Mouse (Mus musculus): ENCODE measurements around the gene Rgs9. TPM values are rescaled to one million over a fixed set of nuclear protein-coding genes. Genes with fewer than 3 reads are reported as not detected.

The Rgs9 gene
- polyA plus RNA-seq, 1 experiment from 2014 or later = 4.7 TPM

DNA sequence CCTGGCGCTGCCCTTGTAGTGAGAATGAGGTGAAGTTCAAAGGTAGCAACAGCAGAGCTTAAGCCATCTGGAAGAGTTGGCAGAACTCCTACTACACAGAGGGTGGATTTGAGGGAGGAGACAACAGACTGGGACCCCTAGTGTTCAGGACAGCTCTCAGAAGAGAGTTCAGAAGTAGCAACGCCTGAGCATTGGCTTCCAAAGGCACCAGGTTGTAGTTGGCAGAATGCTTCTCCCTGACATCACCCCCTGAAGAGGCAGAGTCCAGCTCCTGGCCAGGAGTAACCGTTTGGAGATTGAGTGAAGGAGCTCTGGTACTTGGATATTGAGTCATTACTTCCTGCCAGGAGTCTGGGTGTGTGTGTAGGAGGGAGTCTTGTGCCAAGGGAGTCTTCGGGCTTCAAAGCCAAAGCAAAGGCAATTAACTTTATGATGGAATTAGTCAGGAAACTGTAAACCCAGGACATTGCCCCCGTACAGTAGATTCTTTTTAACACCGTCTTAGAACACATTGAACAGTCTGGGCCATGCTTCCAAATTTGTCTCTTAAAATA is 110.2 kb downstream of the Rgs9 start:
- Histone ChIP-seq H3K9ac (ENCODE audit: low read length) (no peak overlapping the region), H3K27ac (ENCODE audit: low read depth) (no peak overlapping the region), H3K9me3 (ENCODE audit: control insufficient read depth, low read length) (no peaks in the 10 kb centered on the region), H3K4me3 (ENCODE audit: low read depth, low read length) (no peak overlapping the region), H3K36me3 (ENCODE audit: control insufficient read depth, insufficient read depth, low read length) (no peaks in the 10 kb centered on the region), H3K4me2 (ENCODE audit: low read length) (no peak overlapping the region), H3K27me3 (replicated peaks; ENCODE audit: control insufficient read depth, insufficient read depth, low read length) (no peaks in the 10 kb centered on the region), H3K4me1 (replicated peaks; ENCODE audit: control insufficient read depth, insufficient read depth, low read length) (no peaks in the 10 kb centered on the region)
- 71% methylated on average over 6 of the region's 6 CpGs for WGBS
- DNase-seq (ENCODE audit: low spot score) (no peak), ATAC-seq (replicated peaks; ENCODE audit: low FRiP score, low TSS enrichment, low read depth) (no peak)

- no peak overlapping the region for H3K9ac ChIP-seq (ENCODE audit: low read length)
- ATAC-seq (replicated peaks; ENCODE audit: low FRiP score, low TSS enrichment, low read depth) = no peak
Measured at GRCm38 (mm10) chr11:109181118-109181517, 116.8 kb downstream of the Rgs9 start.

DNA sequence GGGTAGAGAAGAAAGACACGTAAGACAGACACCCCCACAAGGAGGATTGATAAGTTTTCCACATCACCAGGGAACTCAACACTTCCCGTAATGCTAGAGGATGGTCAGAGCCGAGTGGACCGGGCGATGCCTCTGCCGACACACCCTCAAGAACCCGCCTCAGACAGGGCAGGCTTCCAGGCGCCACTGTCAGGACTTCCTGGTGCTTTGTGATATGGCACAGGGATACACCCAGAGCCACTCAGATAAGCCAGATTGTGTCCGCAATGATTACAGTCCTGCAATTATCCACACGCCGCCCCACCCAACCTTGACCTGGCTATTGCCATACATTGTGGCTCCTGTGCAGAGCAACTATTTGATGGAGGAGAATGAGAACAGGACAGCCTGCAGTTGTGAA is 117.6 kb downstream of the Rgs9 start:
- WGBS = 73% methylated on average over 11 of the region's 11 CpGs
- ATAC-seq (replicated peaks; ENCODE audit: low FRiP score, low TSS enrichment, low read depth) = no peak

More at GRCm38 (mm10) chr11:109181118-109181517, 116.8 kb downstream of the Rgs9 start:
- Histone ChIP-seq H3K27me3 (replicated peaks; ENCODE audit: control insufficient read depth, insufficient read depth, low read length) (no peaks in the 10 kb centered on the region), H3K4me1 (replicated peaks; ENCODE audit: control insufficient read depth, insufficient read depth, low read length) (no peaks in the 10 kb centered on the region), H3K27ac (ENCODE audit: low read depth) (no peak overlapping the region), H3K36me3 (ENCODE audit: control insufficient read depth, insufficient read depth, low read length) (no peaks in the 10 kb centered on the region), H3K9me3 (ENCODE audit: control insufficient read depth, low read length) (no peaks in the 10 kb centered on the region), H3K4me2 (ENCODE audit: low read length) (no peak overlapping the region), H3K4me3 (ENCODE audit: low read depth, low read length) (no peak overlapping the region)
- 43% methylated on average over 7 of the region's 7 CpGs for WGBS
- DNase-seq (ENCODE audit: low spot score) = no peak

DNA sequence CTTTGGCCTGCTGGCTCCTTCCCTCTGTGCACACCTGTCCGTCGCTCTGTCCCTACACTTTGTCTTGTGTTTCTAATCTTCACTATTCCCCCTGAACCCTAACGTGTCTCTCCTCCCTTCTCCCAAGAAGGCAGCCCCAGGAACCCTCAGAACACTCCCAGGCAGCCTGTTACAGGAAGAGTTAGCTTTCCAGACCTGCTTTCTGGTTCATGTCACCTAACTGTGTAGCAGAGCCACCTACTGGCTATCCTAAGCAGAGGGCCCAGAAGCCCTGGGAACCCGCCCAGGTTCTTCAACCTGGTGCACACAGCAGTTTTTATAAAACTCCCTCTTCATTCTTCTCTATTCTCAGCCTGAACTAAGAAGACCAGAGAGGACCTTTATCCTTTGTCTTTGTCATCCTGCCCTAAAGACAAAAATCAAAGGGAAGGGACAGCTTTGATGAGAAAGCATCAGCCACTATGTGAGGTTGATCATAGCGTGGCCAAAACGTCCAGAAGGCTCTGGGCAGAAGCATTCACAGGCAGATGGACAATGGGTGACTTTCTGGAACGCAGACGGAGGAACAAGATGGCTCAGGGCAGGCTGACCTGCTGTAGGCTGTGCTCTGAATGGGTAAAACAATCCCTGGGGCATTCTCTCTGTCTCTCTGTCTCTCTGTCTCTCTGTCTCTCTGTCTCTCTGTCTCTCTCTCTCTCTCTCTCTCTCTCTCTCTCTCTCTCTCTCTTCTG is 119.0 kb downstream of the Rgs9 start:
- peak; percentile 72 for DNase-seq (ENCODE audit: low spot score)
- ATAC-seq (replicated peaks; ENCODE audit: low FRiP score, low TSS enrichment, low read depth) = no peak
- Histone ChIP-seq H3K36me3 (ENCODE audit: control insufficient read depth, insufficient read depth, low read length) (no peaks in the 10 kb centered on the region), H3K9ac (ENCODE audit: low read length) (no peak overlapping the region), H3K4me3 (ENCODE audit: low read depth, low read length) (no peak overlapping the region), H3K27me3 (replicated peaks; ENCODE audit: control insufficient read depth, insufficient read depth, low read length) (no peaks in the 10 kb centered on the region), H3K27ac (ENCODE audit: low read depth) (no peak overlapping the region), H3K4me2 (ENCODE audit: low read length) (no peak overlapping the region), H3K4me1 (replicated peaks; ENCODE audit: control insufficient read depth, insufficient read depth, low read length) (no peaks in the 10 kb centered on the region), H3K9me3 (ENCODE audit: control insufficient read depth, low read length) (no peaks in the 10 kb centered on the region)
- 57% methylated on average over 8 of the region's 8 CpGs for WGBS

More for the DNA sequence above, 117.6 kb downstream of the Rgs9 start:
- no peaks in the 10 kb centered on the region for H3K27me3 ChIP-seq (replicated peaks; ENCODE audit: control insufficient read depth, insufficient read depth, low read length)
- no peak overlapping the region for H3K4me3 ChIP-seq (ENCODE audit: low read depth, low read length)
- no peak overlapping the region for H3K27ac ChIP-seq (ENCODE audit: low read depth)
- no peaks in the 10 kb centered on the region for H3K36me3 ChIP-seq (ENCODE audit: control insufficient read depth, insufficient read depth, low read length)
- no peaks in the 10 kb centered on the region for H3K4me1 ChIP-seq (replicated peaks; ENCODE audit: control insufficient read depth, insufficient read depth, low read length)
- H3K9me3 ChIP-seq (ENCODE audit: control insufficient read depth, low read length) = no peaks in the 10 kb centered on the region
- no peak overlapping the region for H3K4me2 ChIP-seq (ENCODE audit: low read length)
- no peak overlapping the region for H3K9ac ChIP-seq (ENCODE audit: low read length)
- DNase-seq (ENCODE audit: low spot score) = no peak

DNA sequence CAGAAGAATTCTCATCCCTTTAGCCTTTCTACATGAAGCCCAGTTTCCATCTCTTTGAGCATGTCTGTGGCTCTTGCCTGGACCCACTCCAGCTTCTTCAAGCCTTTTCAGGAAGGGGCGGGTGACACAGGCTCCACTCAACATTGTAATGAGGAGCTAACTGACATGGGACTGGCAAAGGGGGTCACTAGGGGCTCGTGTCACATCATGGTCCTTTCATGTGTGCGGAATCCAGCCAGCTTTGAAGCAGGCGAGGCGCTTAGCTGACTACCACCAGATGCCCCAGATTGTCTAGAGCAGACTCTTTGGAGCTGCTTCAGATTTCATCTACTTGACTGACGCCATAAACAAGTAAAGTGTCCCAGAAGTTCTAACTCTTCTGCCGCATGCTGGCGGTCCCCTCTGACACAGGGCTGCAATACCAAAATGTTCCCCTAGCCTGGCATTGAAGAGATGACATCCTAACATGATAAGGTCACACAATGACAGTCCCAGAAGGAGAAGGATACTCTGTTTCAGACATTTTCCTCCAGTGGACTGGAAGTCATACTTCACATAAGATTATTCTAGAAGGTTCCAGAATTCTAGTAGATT is 122.5 kb downstream of the Rgs9 start:
- no peak for ATAC-seq (replicated peaks; ENCODE audit: low FRiP score, low TSS enrichment, low read depth)
- Histone ChIP-seq H3K4me3 (ENCODE audit: low read depth, low read length) (no peak overlapping the region), H3K4me2 (ENCODE audit: low read length) (no peak overlapping the region), H3K9ac (ENCODE audit: low read length) (no peak overlapping the region), H3K27me3 (replicated peaks; ENCODE audit: control insufficient read depth, insufficient read depth, low read length) (no peaks in the 10 kb centered on the region), H3K27ac (ENCODE audit: low read depth) (no peak overlapping the region), H3K9me3 (ENCODE audit: control insufficient read depth, low read length) (0 out of 2 replicates have a peak, but pooled peaks cover 4% of the 10 kb centered on the region), H3K36me3 (ENCODE audit: control insufficient read depth, insufficient read depth, low read length) (no peaks in the 10 kb centered on the region), H3K4me1 (replicated peaks; ENCODE audit: control insufficient read depth, insufficient read depth, low read length) (no peaks in the 10 kb centered on the region)
- no peak for DNase-seq (ENCODE audit: low spot score)
- WGBS = 90% methylated on average over 8 of the region's 8 CpGs

Other genes starting within 250 kb of the Rgs9 start
- gene E030025P04Rik, start 153.8 kb downstream of the Rgs9 start, polyA plus RNA-seq (2014; fragmentation: Nextera tagmentation; extraction: Ambion mirVana) = not detected in 2 replicates
- gene Gna13, start 64.7 kb upstream of the Rgs9 start, polyA plus RNA-seq (2014; fragmentation: Nextera tagmentation; extraction: Ambion mirVana) = 36.9 and 38.0 TPM in 2 replicates
- not detected in 2 replicates for gene 9930022D16Rik, start 115.8 kb upstream of the Rgs9 start, polyA plus RNA-seq (2014; fragmentation: Nextera tagmentation; extraction: Ambion mirVana)
- gene Amz2, start 127.8 kb upstream of the Rgs9 start, polyA plus RNA-seq (2014; fragmentation: Nextera tagmentation; extraction: Ambion mirVana) = 41.8 and 43.0 TPM in 2 replicates
- 2.8 and 3.9 TPM in 2 replicates for gene Arsg, start 175.2 kb upstream of the Rgs9 start, polyA plus RNA-seq (2014; fragmentation: Nextera tagmentation; extraction: Ambion mirVana)
- 7.1 and 7.3 TPM in 2 replicates for gene Slc16a6, start 175.5 kb upstream of the Rgs9 start, polyA plus RNA-seq (2014; fragmentation: Nextera tagmentation; extraction: Ambion mirVana)

All from intestine, embryonic 14.5 days (tissue).